Mouse (Mus musculus): ENCODE measurements around the gene Glyctk. TPM values are rescaled to one million over a fixed set of nuclear protein-coding genes. Genes with fewer than 3 reads are reported as not detected.

Gene Glyctk
- total RNA-seq, 2 experiments from 2014 or later = 0.38 to 0.56 TPM

GRCm38 (mm10) chr9:106147281-106147680 is 10.7 kb downstream of the Glyctk start:
- DNase-seq = no peak

DNA sequence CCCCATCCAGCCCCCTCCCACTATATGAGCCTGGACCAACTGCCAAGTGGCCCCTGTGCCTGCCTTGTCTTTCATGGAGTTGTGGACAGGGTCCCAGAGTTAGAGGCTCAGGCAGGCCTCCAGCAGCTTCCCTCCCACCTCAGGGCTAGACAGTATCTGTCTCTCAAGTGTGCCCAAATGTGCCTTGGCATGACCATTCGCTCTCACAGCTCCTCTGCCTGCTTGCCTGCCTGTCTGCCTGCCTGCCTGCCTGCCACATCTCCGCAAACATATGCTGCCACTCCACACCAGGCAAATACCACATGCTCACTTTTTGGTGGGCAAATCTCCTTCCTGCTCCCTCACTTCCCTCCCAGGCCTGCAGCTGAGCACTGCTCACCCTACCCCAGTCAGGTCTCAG is 12.4 kb downstream of the Glyctk start:
- no peak for DNase-seq

DNA sequence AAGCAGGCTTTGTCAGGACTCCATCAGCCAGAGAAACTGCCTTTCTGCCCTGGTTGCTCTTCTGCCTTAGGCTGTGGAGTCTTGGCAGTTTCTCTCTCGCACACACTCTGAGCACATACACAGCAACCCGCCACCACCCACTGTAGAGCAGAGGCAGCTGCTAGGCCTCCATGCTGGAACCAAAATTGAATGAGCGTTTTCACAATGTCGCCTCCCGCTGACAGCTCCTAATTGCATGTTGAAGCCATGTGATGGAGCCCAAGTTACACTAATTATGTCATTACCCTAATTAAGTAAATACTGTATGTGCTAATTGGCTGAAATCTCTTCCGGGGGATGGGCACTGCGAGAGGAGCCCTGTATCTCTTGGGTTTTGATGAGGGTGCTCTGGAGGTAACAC is 13.8 kb downstream of the Glyctk start:
- no peak for DNase-seq

DNA sequence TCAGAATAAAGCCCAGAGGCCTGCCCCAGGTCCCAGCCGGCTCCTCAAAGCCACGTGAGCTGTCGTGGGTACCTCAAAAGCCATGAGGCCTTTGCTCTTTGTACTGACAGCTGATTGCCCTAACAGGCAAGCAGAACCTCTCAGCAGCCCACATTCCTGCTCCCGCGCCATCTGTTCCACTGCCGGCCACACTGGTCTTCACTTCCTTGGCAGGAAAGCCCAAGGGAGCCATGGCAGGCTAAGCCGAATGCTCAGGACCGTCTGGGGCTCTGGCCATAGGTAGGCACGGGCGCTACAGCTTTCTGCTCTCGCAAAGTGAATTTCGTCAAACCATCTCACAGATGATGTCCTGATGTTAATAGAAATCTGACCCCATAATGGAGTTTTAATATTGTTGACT is 16.0 kb downstream of the Glyctk start:
- no peak for DNase-seq

GRCm38 (mm10) chr9:106139763-106140162 is 18.2 kb downstream of the Glyctk start:
- DNase-seq = no peak

GRCm38 (mm10) chr9:106137671-106138216 is 20.2 kb downstream of the Glyctk start:
- DNase-seq = no peak

- no peak for DNase-seq
These were observed 27.7 kb downstream of the Glyctk start for GRCm38 (mm10) chr9:106130250-106130649.

DNA sequence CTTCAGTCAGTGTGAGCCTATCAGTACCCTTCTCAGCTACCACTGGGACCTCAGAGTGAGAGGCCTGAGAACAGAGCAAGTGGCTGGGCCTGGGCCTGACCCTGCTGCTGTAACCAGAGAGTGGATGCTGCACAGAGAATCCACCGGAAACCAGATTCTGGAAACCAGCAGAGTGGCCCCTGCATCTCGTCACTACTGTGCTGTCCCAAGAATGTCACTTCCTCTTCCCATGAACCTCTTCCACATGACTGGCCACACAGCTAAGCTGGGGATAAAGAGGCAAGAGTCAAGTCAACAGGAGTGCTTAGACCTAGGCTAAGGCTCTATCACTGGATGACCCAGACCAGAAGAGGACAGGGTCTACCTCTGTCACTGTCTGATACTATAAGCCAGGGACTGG is 28.9 kb downstream of the Glyctk start:
- DNase-seq = no peak

- no peak for DNase-seq
These were observed 31.1 kb downstream of the Glyctk start for GRCm38 (mm10) chr9:106126786-106127251.

GRCm38 (mm10) chr9:106123599-106123998 is 34.3 kb downstream of the Glyctk start:
- no peak for DNase-seq

GRCm38 (mm10) chr9:106119075-106119474 is 38.9 kb downstream of the Glyctk start:
- DNase-seq = no peak

- DNase-seq = no peak
These were observed 42.0 kb downstream of the Glyctk start for GRCm38 (mm10) chr9:106115801-106116424.

- DNase-seq = no peak
These were observed 45.0 kb downstream of the Glyctk start for GRCm38 (mm10) chr9:106112770-106113423.

DNA sequence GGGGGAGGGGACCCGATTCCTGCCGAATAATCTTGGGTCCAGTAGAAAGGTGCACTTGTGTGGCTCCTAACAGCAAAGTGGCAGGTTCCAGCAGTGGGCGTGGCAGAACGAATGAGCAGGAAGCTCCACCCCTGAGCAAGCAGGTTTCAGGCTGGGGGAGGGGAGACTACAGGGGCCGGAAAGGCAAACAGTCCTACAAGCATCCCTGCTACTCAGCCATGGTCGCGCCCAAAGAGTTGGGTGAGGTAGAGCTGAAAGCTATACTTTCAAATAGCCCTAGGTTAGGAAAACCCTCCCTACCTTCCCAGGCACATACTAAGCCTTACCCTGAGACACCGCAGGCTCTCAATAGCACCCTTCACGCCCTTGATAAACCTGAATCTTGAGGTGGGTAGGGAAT is 51.7 kb downstream of the Glyctk start:
- no peak for DNase-seq

DNA sequence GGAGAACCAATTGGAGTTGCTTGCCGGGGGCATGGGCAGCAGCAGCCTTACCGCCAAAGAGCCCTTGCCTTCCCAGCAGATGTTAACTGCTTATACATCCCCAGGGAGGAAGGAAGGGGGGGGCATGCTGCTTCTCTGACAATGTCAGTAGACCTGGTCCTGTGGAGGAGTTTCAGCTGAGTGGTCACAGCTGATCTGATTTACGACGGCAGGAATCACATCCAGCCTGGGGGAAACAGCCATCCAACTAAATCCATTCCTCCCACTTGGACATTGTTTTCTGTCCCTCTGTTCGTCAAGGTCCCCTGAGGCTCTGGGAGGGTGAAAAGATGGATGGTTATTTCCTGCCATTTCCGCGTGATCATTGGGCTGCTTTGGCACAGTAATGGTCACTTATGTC is 53.5 kb downstream of the Glyctk start:
- no peak for DNase-seq

Small RNAs within 50 kb of the gene (microRNA-seq; reads per million reads assigned to microRNA genes)
- gene Mir135a-1 (ENCODE audit: borderline replicate concordance in 2 of 2) (0 reads per million in 2 experiments), gene Mirlet7g (ENCODE audit: borderline replicate concordance in 2 of 2) (75,685 to 80,647 reads per million in 2 experiments)

Other genes starting within 250 kb of the Glyctk start
- gene Col6a5, start 197.5 kb downstream of the Glyctk start, total RNA-seq (2021) = under 1 TPM; 0.19 to 0.54 TPM
- gene Col6a4, start 61.4 kb downstream of the Glyctk start, total RNA-seq (2021) = not detected
- 10 to 100 TPM; 22.4 to 24.3 TPM for gene Wdr82, start 12.8 kb upstream of the Glyctk start, total RNA-seq (2021)
- 1 to 10 TPM; 2.6 to 4.7 TPM for gene Ppm1m, start 41.6 kb upstream of the Glyctk start, total RNA-seq (2021)
- 100 to 1,000 TPM in 1 of 2 experiments, 10 to 100 TPM in 1; 95.6 to 126 TPM for gene Twf2, start 45.0 kb upstream of the Glyctk start, total RNA-seq (2021)
- gene Tlr9, start 64.5 kb upstream of the Glyctk start, total RNA-seq (2021) = under 1 TPM; 0.21 to 0.33 TPM
- 100 to 1,000 TPM; 260 to 287 TPM for gene Alas1, start 90.5 kb upstream of the Glyctk start, total RNA-seq (2021)
- gene Poc1a, start 122.9 kb upstream of the Glyctk start, total RNA-seq (2021) = 1 to 10 TPM in 1 of 2 experiments, under 1 TPM in 1; 0.90 to 2.1 TPM
- gene Dusp7, start 210.5 kb upstream of the Glyctk start, total RNA-seq (2021) = 10 to 100 TPM; 13.8 to 31.7 TPM

Data from gastrocnemius, postnatal 25 days (tissue).